Comparison of ENCODE assay signal across 8 mouse cellular contexts in the genomic region with DNA sequence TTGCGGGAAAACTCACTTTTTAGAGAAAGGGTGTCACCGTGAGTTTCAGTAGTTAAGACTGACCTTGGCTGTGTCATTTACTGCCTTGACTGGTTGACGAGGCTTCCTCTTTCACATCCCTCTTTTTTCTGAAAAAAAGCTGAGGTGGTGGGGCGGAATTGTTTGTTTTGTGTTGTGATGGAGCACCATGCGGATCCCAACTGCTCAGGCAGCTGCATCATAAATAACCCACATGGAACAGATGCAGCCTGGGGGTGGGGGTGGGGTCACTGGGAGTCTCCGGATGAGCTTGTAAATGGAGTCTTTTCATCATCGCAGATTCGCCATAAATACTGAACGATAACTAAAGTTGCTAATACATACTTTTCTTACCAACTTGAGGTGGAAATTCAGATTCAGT.
DNase-seq lines count a peak whose midpoint lies in the region; ATAC-seq lines count a peak whose summit lies in the region.

No protein-coding gene starts in this region.

- no peak for ATAC-seq in hindbrain, embryonic 12.5 days (ENCODE audit: low FRiP score)
- ATAC-seq in neural tube, embryonic 11.5 days (ENCODE audit: insufficient read depth, low FRiP score, low TSS enrichment) = peak; percentile 86
- no peak for ATAC-seq in megakaryocyte progenitor cell, adult 5-6 weeks (replicated peaks; ENCODE audit: poor library complexity)

- no peak overlapping the region for H3K4me2 ChIP-seq in hindbrain, embryonic 12.5 days (replicated peaks)
- H3K4me2 ChIP-seq in neural tube, embryonic 11.5 days (ENCODE audit: low read depth) = peak overlapping the region; percentile 16

- no peaks in the 10 kb centered on the region for H3K9me3 ChIP-seq in hindbrain, embryonic 12.5 days (replicated peaks)
- no peaks in the 10 kb centered on the region for H3K9me3 ChIP-seq in neural tube, embryonic 11.5 days (ENCODE audit: control insufficient read depth, low read length)

- H3K9ac ChIP-seq in hindbrain, embryonic 12.5 days = no peak overlapping the region
- H3K9ac ChIP-seq in neural tube, embryonic 11.5 days (ENCODE audit: low read length) = 0 out of 2 replicates have a peak overlapping the region, but pooled peaks have one; percentile 14

- H3K4me3 ChIP-seq in hindbrain, embryonic 12.5 days = no peak overlapping the region
- H3K4me3 ChIP-seq in neural tube, embryonic 11.5 days (ENCODE audit: low read depth, low read length) = no peak overlapping the region

- peak; percentile 41 for DNase-seq in adrenal gland, adult 2 months
- DNase-seq in adrenal gland, adult 18-20 months (ENCODE audit: low spot score in 2 of 2) = no peak
- peak; percentile 24 for DNase-seq in left cerebral cortex, adult 11 months (ENCODE audit: low spot score)
- no peak for DNase-seq in left cerebral cortex, adult 18-20 months (ENCODE audit: low spot score in 2 of 2)
- DNase-seq in neural tube, embryonic 11.5 days (ENCODE audit: low spot score) = peak; percentile 73
- DNase-seq in spleen, postnatal 36 days (ENCODE audit: low spot score in 2 of 2) = no peak

- no peaks in the 10 kb centered on the region for H3K27me3 ChIP-seq in hindbrain, embryonic 12.5 days
- no peaks in the 10 kb centered on the region for H3K27me3 ChIP-seq in neural tube, embryonic 11.5 days (ENCODE audit: control insufficient read depth, insufficient read depth, low read length)

- no peaks in the 10 kb centered on the region for H3K36me3 ChIP-seq in hindbrain, embryonic 12.5 days
- H3K36me3 ChIP-seq in neural tube, embryonic 11.5 days (ENCODE audit: control insufficient read depth, insufficient read depth, low read length) = no peaks in the 10 kb centered on the region

- H3K4me1 ChIP-seq in hindbrain, embryonic 12.5 days = peaks cover 27% of the 10 kb centered on the region
- H3K4me1 ChIP-seq in neural tube, embryonic 11.5 days (ENCODE audit: control insufficient read depth, insufficient read depth, low read length) = peaks cover 8% of the 10 kb centered on the region

- H3K27ac ChIP-seq in hindbrain, embryonic 12.5 days = peak overlapping the region; percentile 57
- H3K27ac ChIP-seq in neural tube, embryonic 11.5 days (ENCODE audit: low read depth, low read length) = peak overlapping the region; percentile 45; the same call in 1 of the 2 replicates

- WGBS in hindbrain, embryonic 12.5 days = 53% methylated on average over 9 of the region's 9 CpGs
- 16% methylated on average over 9 of the region's 9 CpGs for WGBS in neural tube, embryonic 11.5 days

Comparison
In these comparisons a context has a peak if more than half of its experiments do, and no peak if none do; other contexts are left out.
1. DNase-seq: peak in adrenal gland, adult 2 months (single experiment), left cerebral cortex, adult 11 months (single experiment) and neural tube, embryonic 11.5 days (single experiment); none in adrenal gland, adult 18-20 months (0 of 2), left cerebral cortex, adult 18-20 months (0 of 2) and spleen, postnatal 36 days (0 of 2).